Mouse (Mus musculus): ENCODE results near the gene Fgd4. TPM values are rescaled to one million over a fixed set of nuclear protein-coding genes. Genes with fewer than 3 reads are reported as not detected.

Fgd4 gene
- polyA plus RNA-seq, 1 experiment from 2014 or later, result 8.2 TPM

GRCm38 (mm10) chr16:16566215-16566614 is 34.1 kb downstream of the Fgd4 start:
- no peaks in the 10 kb centered on the region for H3K36me3 ChIP-seq
- no peak overlapping the region for H3K4me2 ChIP-seq
- H3K27ac ChIP-seq (replicated peaks), result no peak overlapping the region
- no peak for ATAC-seq (ENCODE audit: extremely low read depth, insufficient number of reproducible peaks, low FRiP score, low TSS enrichment)
- WGBS, result 42% methylated on average over 5 of the region's 5 CpGs
- no peak overlapping the region for H3K9ac ChIP-seq
- no peaks in the 10 kb centered on the region for H3K9me3 ChIP-seq
- H3K4me1 ChIP-seq, result peaks cover 19% of the 10 kb centered on the region
- H3K27me3 ChIP-seq (replicated peaks), result no peaks in the 10 kb centered on the region
- no peak overlapping the region for H3K4me3 ChIP-seq

GRCm38 (mm10) chr16:16565786-16566185 is 34.6 kb downstream of the Fgd4 start:
- Histone ChIP-seq H3K36me3 (no peaks in the 10 kb centered on the region), H3K9ac (no peak overlapping the region), H3K4me1 (peaks cover 19% of the 10 kb centered on the region), H3K4me3 (no peak overlapping the region), H3K27me3 (replicated peaks) (no peaks in the 10 kb centered on the region), H3K27ac (replicated peaks) (no peak overlapping the region), H3K4me2 (no peak overlapping the region), H3K9me3 (no peaks in the 10 kb centered on the region)
- ATAC-seq (ENCODE audit: extremely low read depth, insufficient number of reproducible peaks, low FRiP score, low TSS enrichment), result no peak

GRCm38 (mm10) chr16:16560718-16561117 is 39.6 kb downstream of the Fgd4 start:
- ATAC-seq (ENCODE audit: extremely low read depth, insufficient number of reproducible peaks, low FRiP score, low TSS enrichment), result no peak
- no peaks in the 10 kb centered on the region for H3K36me3 ChIP-seq
- H3K4me3 ChIP-seq, result no peak overlapping the region
- H3K9ac ChIP-seq, result no peak overlapping the region
- H3K27me3 ChIP-seq (replicated peaks), result no peaks in the 10 kb centered on the region
- H3K4me2 ChIP-seq, result no peak overlapping the region
- H3K4me1 ChIP-seq, result peaks cover 26% of the 10 kb centered on the region
- H3K27ac ChIP-seq (replicated peaks), result no peak overlapping the region
- H3K9me3 ChIP-seq, result no peaks in the 10 kb centered on the region

GRCm38 (mm10) chr16:16559878-16560531 is 40.3 kb downstream of the Fgd4 start:
- Histone ChIP-seq H3K36me3 (no peaks in the 10 kb centered on the region), H3K27ac (replicated peaks) (peak overlapping the region; percentile 46; the same call in 1 of the 2 replicates), H3K9ac (no peak overlapping the region), H3K4me2 (peak overlapping the region; percentile 54), H3K4me1 (peaks cover 21% of the 10 kb centered on the region), H3K27me3 (replicated peaks) (no peaks in the 10 kb centered on the region), H3K4me3 (peak overlapping the region; percentile 23), H3K9me3 (no peaks in the 10 kb centered on the region)
- ATAC-seq (ENCODE audit: extremely low read depth, insufficient number of reproducible peaks, low FRiP score, low TSS enrichment), result peak; percentile 77; the same call in 1 of the 2 replicates
- 13% methylated on average over 9 of the region's 9 CpGs for WGBS

- Histone ChIP-seq H3K9ac (no peak overlapping the region), H3K4me3 (peak overlapping the region; percentile 23), H3K4me1 (peaks cover 26% of the 10 kb centered on the region), H3K27me3 (replicated peaks) (no peaks in the 10 kb centered on the region), H3K9me3 (no peaks in the 10 kb centered on the region), H3K36me3 (no peaks in the 10 kb centered on the region), H3K27ac (replicated peaks) (peak overlapping the region; percentile 46; the same call in 1 of the 2 replicates), H3K4me2 (peak overlapping the region; percentile 54)
- 65% methylated on average over 3 of the region's 3 CpGs for WGBS
- no peak for ATAC-seq (ENCODE audit: extremely low read depth, insufficient number of reproducible peaks, low FRiP score, low TSS enrichment)
Measured at GRCm38 (mm10) chr16:16559016-16559877, 41.1 kb downstream of the Fgd4 start.

- Histone ChIP-seq H3K4me2 (no peak overlapping the region), H3K4me1 (peaks cover 29% of the 10 kb centered on the region), H3K4me3 (no peak overlapping the region), H3K9ac (no peak overlapping the region), H3K9me3 (no peaks in the 10 kb centered on the region), H3K27me3 (replicated peaks) (no peaks in the 10 kb centered on the region), H3K27ac (replicated peaks) (no peak overlapping the region), H3K36me3 (no peaks in the 10 kb centered on the region)
- ATAC-seq (ENCODE audit: extremely low read depth, insufficient number of reproducible peaks, low FRiP score, low TSS enrichment), result no peak
- 82% methylated on average over 4 of the region's 4 CpGs for WGBS
Measured at GRCm38 (mm10) chr16:16557738-16558137, 42.6 kb downstream of the Fgd4 start.

- no peak overlapping the region for H3K4me2 ChIP-seq
- no peak overlapping the region for H3K9ac ChIP-seq
- peaks cover 17% of the 10 kb centered on the region for H3K4me1 ChIP-seq
- no peak for ATAC-seq (ENCODE audit: extremely low read depth, insufficient number of reproducible peaks, low FRiP score, low TSS enrichment)
- H3K27ac ChIP-seq (replicated peaks), result 0 out of 2 replicates have a peak overlapping the region, but pooled peaks have one; percentile 9
- WGBS, result 44% methylated on average over 2 of the region's 2 CpGs
- H3K9me3 ChIP-seq, result no peaks in the 10 kb centered on the region
- no peaks in the 10 kb centered on the region for H3K36me3 ChIP-seq
- no peak overlapping the region for H3K4me3 ChIP-seq
- H3K27me3 ChIP-seq (replicated peaks), result no peaks in the 10 kb centered on the region
Measured at GRCm38 (mm10) chr16:16554098-16554497, 46.3 kb downstream of the Fgd4 start.

- ATAC-seq (ENCODE audit: extremely low read depth, insufficient number of reproducible peaks, low FRiP score, low TSS enrichment), result no peak
- 36% methylated on average over 2 of the region's 2 CpGs for WGBS
- no peak overlapping the region for H3K4me2 ChIP-seq
- H3K27ac ChIP-seq (replicated peaks), result no peak overlapping the region
- no peaks in the 10 kb centered on the region for H3K9me3 ChIP-seq
- no peaks in the 10 kb centered on the region for H3K27me3 ChIP-seq (replicated peaks)
- H3K36me3 ChIP-seq, result no peaks in the 10 kb centered on the region
- peaks cover 22% of the 10 kb centered on the region for H3K4me1 ChIP-seq
- no peak overlapping the region for H3K9ac ChIP-seq
- H3K4me3 ChIP-seq, result no peak overlapping the region
Measured at GRCm38 (mm10) chr16:16552197-16552596, 48.2 kb downstream of the Fgd4 start.

- no peak for ATAC-seq (ENCODE audit: extremely low read depth, insufficient number of reproducible peaks, low FRiP score, low TSS enrichment)
- H3K36me3 ChIP-seq, result no peaks in the 10 kb centered on the region
- 70% methylated on average over 2 of the region's 2 CpGs for WGBS
Measured at GRCm38 (mm10) chr16:16549105-16549504, 51.2 kb downstream of the Fgd4 start.

GRCm38 (mm10) chr16:16546657-16547056 is 53.7 kb downstream of the Fgd4 start:
- Histone ChIP-seq H3K4me2 (no peak overlapping the region), H3K4me3 (no peak overlapping the region), H3K9me3 (no peaks in the 10 kb centered on the region), H3K4me1 (peaks cover 26% of the 10 kb centered on the region), H3K36me3 (no peaks in the 10 kb centered on the region), H3K27ac (replicated peaks) (no peak overlapping the region), H3K27me3 (replicated peaks) (no peaks in the 10 kb centered on the region), H3K9ac (no peak overlapping the region)
- no peak for ATAC-seq (ENCODE audit: extremely low read depth, insufficient number of reproducible peaks, low FRiP score, low TSS enrichment)
- 50% methylated on average over 1 of the region's 1 CpGs for WGBS

More at GRCm38 (mm10) chr16:16549105-16549504, 51.2 kb downstream of the Fgd4 start:
- no peaks in the 10 kb centered on the region for H3K27me3 ChIP-seq (replicated peaks)
- H3K4me2 ChIP-seq, result no peak overlapping the region
- no peak overlapping the region for H3K9ac ChIP-seq
- peaks cover 25% of the 10 kb centered on the region for H3K4me1 ChIP-seq
- H3K4me3 ChIP-seq, result no peak overlapping the region
- H3K27ac ChIP-seq (replicated peaks), result no peak overlapping the region
- H3K9me3 ChIP-seq, result no peaks in the 10 kb centered on the region

- no peak overlapping the region for H3K4me2 ChIP-seq
- peaks cover 26% of the 10 kb centered on the region for H3K4me1 ChIP-seq
- no peak for ATAC-seq (ENCODE audit: extremely low read depth, insufficient number of reproducible peaks, low FRiP score, low TSS enrichment)
- peak overlapping the region; percentile 17 for H3K27ac ChIP-seq (replicated peaks)
- no peaks in the 10 kb centered on the region for H3K36me3 ChIP-seq
- no peaks in the 10 kb centered on the region for H3K27me3 ChIP-seq (replicated peaks)
- 37% methylated on average over 3 of the region's 3 CpGs for WGBS
- no peak overlapping the region for H3K4me3 ChIP-seq
- H3K9ac ChIP-seq, result no peak overlapping the region
- no peaks in the 10 kb centered on the region for H3K9me3 ChIP-seq
Measured at GRCm38 (mm10) chr16:16542956-16543441, 57.4 kb downstream of the Fgd4 start.
